Mouse (Mus musculus) MEL (cell line): ENCODE measurements around the gene Klhl25. TPM values are rescaled to one million over a fixed set of nuclear protein-coding genes. Genes with fewer than 3 reads are reported as not detected.
"Not testable (repeated sequence)": the region's sequence is repeated elsewhere in the genome, so short reads cannot be mapped to it uniquely, and the experiment has no call there.

Source experiments
- DNase-seq: peaks from one replicate; pipeline ENCODE4 v3.0.0; 2011; ENCODE audit warnings: low read depth, low spot score
- H3K27ac ChIP-seq: 2 replicates; pipeline ENCODE4 v1.5.1; 2012; ENCODE audit warnings: low read depth, mild to moderate bottlenecking, control low read depth, low read length, moderate library complexity; ENCODE audit not compliant: control insufficient read depth
- H3K27me3 ChIP-seq, 2 experiments: fragments of 150-350 bp in 1 of 2; sonication (generic) in 1 of 2; 2 replicates each; pipeline ENCODE4 v1.6.1; 2012; ENCODE audit warnings: low read length in 2 of 2, mild to moderate bottlenecking in 2 of 2, improper control_type of control experiment in 1 of 2, moderate library complexity in 1 of 2; ENCODE audit not compliant: insufficient read depth in 2 of 2, control insufficient read depth in 1 of 2
- H3K36me3 ChIP-seq, 2 experiments: 2 replicates each; pipeline ENCODE4 v1.6.1; 2012 to 2014; ENCODE audit warnings: low read length in 2 of 2, improper control_type of control experiment in 1 of 2, inconsistent platforms in 1 of 2, mild to moderate bottlenecking in 1 of 2; ENCODE audit not compliant: insufficient read depth in 2 of 2, control insufficient read depth in 1 of 2
- H3K4me1 ChIP-seq, 2 experiments: fragments of 150-350 bp in 1 of 2; sonication (generic) in 1 of 2; 2 replicates each; pipeline ENCODE4 v1.6.1; 2012; ENCODE audit warnings: low read length in 2 of 2, improper control_type of control experiment in 1 of 2, mild to moderate bottlenecking in 1 of 2; ENCODE audit not compliant: insufficient read depth in 2 of 2, control insufficient read depth in 1 of 2
- H3K4me3 ChIP-seq, 2 experiments: fragments of 150-350 bp in 1 of 2; sonication (generic) in 1 of 2; 2 replicates each; pipeline ENCODE4 v1.5.1; 2012; ENCODE audit warnings: low read depth in 2 of 2, low read length in 2 of 2, mild to moderate bottlenecking in 2 of 2, moderate library complexity in 2 of 2, control low read depth in 1 of 2, improper control_type of control experiment in 1 of 2; ENCODE audit not compliant: control insufficient read depth in 1 of 2, insufficient read depth in 1 of 2
- H3K79me2 ChIP-seq: 2 replicates; pipeline ENCODE4 v1.6.1; 2012; ENCODE audit warnings: mild to moderate bottlenecking, low read length, moderate library complexity; ENCODE audit not compliant: control insufficient read depth, poor library complexity, insufficient read depth
- H3K9ac ChIP-seq: 2 replicates; pipeline ENCODE4 v1.6.1; 2012; ENCODE audit warnings: low read depth, mild to moderate bottlenecking, control low read depth, low read length, moderate library complexity; ENCODE audit not compliant: control insufficient read depth, poor library complexity, severe bottlenecking
- H3K9me3 ChIP-seq: fragments of 150-350 bp; sonication (generic); replicated peaks from 2 replicates; pipeline ENCODE4 v1.6.1; 2012; ENCODE audit warnings: mild to moderate bottlenecking, low read length, improper control_type of control experiment, moderate library complexity; ENCODE audit not compliant: insufficient read depth
- BHLHE40 ChIP-seq: IDR thresholded peaks from 2 replicates; pipeline ENCODE4 v1.6.1; 2012; ENCODE audit warnings: low read depth, mild to moderate bottlenecking, inconsistent platforms, low read length, improper control_type of control experiment, borderline replicate concordance
- CHD1 ChIP-seq: IDR thresholded peaks from 2 replicates; pipeline ENCODE4 v1.6.1; 2012; ENCODE audit warnings: low read depth, mild to moderate bottlenecking, inconsistent platforms, low read length, improper control_type of control experiment
- CHD2 ChIP-seq: IDR thresholded peaks from 2 replicates; pipeline ENCODE4 v1.6.1; 2011; ENCODE audit warnings: low read length, improper control_type of control experiment
- CTCF ChIP-seq, 3 experiments: IDR thresholded peaks in 2 of 3; conservative IDR thresholded peaks in 1 of 3; 2 replicates each; pipeline ENCODE4 v1.5.1; 2011 to 2012; ENCODE audit warnings: low read length in 3 of 3, low read depth in 2 of 3, mild to moderate bottlenecking in 2 of 3, improper control_type of control experiment in 1 of 3, inconsistent platforms in 1 of 3, mixed read lengths in 1 of 3, moderate library complexity in 1 of 3; ENCODE audit not compliant: control insufficient read depth in 1 of 3, insufficient read depth in 1 of 3, poor library complexity in 1 of 3, severe bottlenecking in 1 of 3
- EP300 ChIP-seq, 2 experiments: IDR thresholded peaks; 2 replicates each; pipeline ENCODE4 v1.6.1; 2011; ENCODE audit warnings: improper control_type of control experiment in 2 of 2, low read length in 2 of 2, low read depth in 1 of 2, mild to moderate bottlenecking in 1 of 2
- MEF2A ChIP-seq: IDR thresholded peaks from 2 replicates; pipeline ENCODE4 v1.6.1; 2014; ENCODE audit warnings: low read depth, mild to moderate bottlenecking, inconsistent platforms, low read length, improper control_type of control experiment; ENCODE audit not compliant: poor library complexity, insufficient replicate concordance, severe bottlenecking; ENCODE audit errors: extremely low read depth
- NELFE ChIP-seq: IDR thresholded peaks from 2 replicates; pipeline ENCODE4 v1.6.1; 2011; ENCODE audit warnings: low read depth, low read length, improper control_type of control experiment
- NRF1 ChIP-seq: IDR thresholded peaks from 2 replicates; pipeline ENCODE4 v1.6.1; 2014; ENCODE audit warnings: low read depth, mild to moderate bottlenecking, inconsistent platforms, low read length, improper control_type of control experiment, moderate library complexity; ENCODE audit not compliant: poor library complexity, insufficient read depth, severe bottlenecking
- POLR2A ChIP-seq, 2 experiments: IDR thresholded peaks; 2 replicates each; pipeline ENCODE4 v1.6.1; 2011 to 2012; ENCODE audit warnings: low read length in 2 of 2, mild to moderate bottlenecking in 2 of 2, control low read depth in 1 of 2, improper control_type of control experiment in 1 of 2, low read depth in 1 of 2, moderate library complexity in 1 of 2; ENCODE audit not compliant: control insufficient read depth in 1 of 2, insufficient read depth in 1 of 2, poor library complexity in 1 of 2
- POLR2AphosphoS2 ChIP-seq: IDR thresholded peaks from 2 replicates; pipeline ENCODE4 v1.6.1; 2011; ENCODE audit warnings: low read length, improper control_type of control experiment
- RCOR1 ChIP-seq: IDR thresholded peaks from 2 replicates; pipeline ENCODE4 v1.6.1; 2012; ENCODE audit warnings: low read depth, mild to moderate bottlenecking, inconsistent platforms, low read length, improper control_type of control experiment
- SMC3 ChIP-seq: IDR thresholded peaks from 2 replicates; pipeline ENCODE4 v1.6.1; 2011; ENCODE audit warnings: low read depth, low read length, improper control_type of control experiment
- USF1 ChIP-seq: IDR thresholded peaks from 2 replicates; pipeline ENCODE4 v1.6.1; 2014; ENCODE audit warnings: low read depth, mild to moderate bottlenecking, inconsistent platforms, low read length, improper control_type of control experiment, moderate library complexity
- polyA plus RNA-seq, 2 experiments: library from polyadenylated mRNA; stranded (reverse) in 1 of 2; unstranded in 1 of 2; fragments of >175 nt in 1 of 2; fragments of >200 nt in 1 of 2; gene quantifications; 2 replicates each; pipeline versions ENCODE4 v1.2.1 to v1.2.4; 2012; ENCODE audit warnings: low replicate concordance in 2 of 2, low read depth in 1 of 2; ENCODE audit not compliant: insufficient read length in 2 of 2, insufficient read depth in 1 of 2, missing spikeins in 1 of 2
- total RNA-seq: library from RNA; depleted of rRNA; stranded (reverse); fragments of 300-350 nt; gene quantifications from 2 replicates; pipeline ENCODE4 v1.2.3, GENCODE M21; 2012

The Klhl25 gene
- total and polyA plus RNA-seq, 3 experiments: 7.4 to 11.4 TPM; not detected in 1

- H3K36me3 ChIP-seq, H3K9ac ChIP-seq, H3K79me2 ChIP-seq, H3K27ac ChIP-seq, H3K9me3 ChIP-seq, DNase-seq, H3K27me3 ChIP-seq, H3K4me1 ChIP-seq, H3K4me3 ChIP-seq: not testable (repeated sequence)
- TF ChIP-seq CTCF (IDR thresholded peaks at IDR 0.05 in 2 of 3, conservative IDR thresholded peaks at IDR 0.05 in 1 of 3; ENCODE audit: control insufficient read depth in 1 of 3, insufficient read depth in 1 of 3, low read depth in 2 of 3, low read length in 3 of 3, poor library complexity in 1 of 3, severe bottlenecking in 1 of 3): peak in 1 of 3 experiments; percentile 17; a peak in 1 of 6 replicates
These were observed 14.3 kb downstream of the Klhl25 start for GRCm38 (mm10) chr7:75862427-75862781.

GRCm38 (mm10) chr7:75863248-75863911 is 15.3 kb downstream of the Klhl25 start:
- H3K9ac ChIP-seq, H3K9me3 ChIP-seq, H3K27me3 ChIP-seq, H3K4me3 ChIP-seq, H3K79me2 ChIP-seq, H3K27ac ChIP-seq, DNase-seq, H3K4me1 ChIP-seq, H3K36me3 ChIP-seq: not testable (repeated sequence)

- peaks cover 0 to 10% of the 10 kb centered on the region in 2 experiments; a peak in 1 of 4 replicates for H3K4me1 ChIP-seq
- no peaks in the 10 kb centered on the region for H3K79me2 ChIP-seq
- H3K9ac ChIP-seq: no peak overlapping the region
- H3K27me3 ChIP-seq: no peaks in the 10 kb centered on the region
- no peak for TF ChIP-seq NRF1
- TF ChIP-seq EP300 (IDR thresholded peaks at IDR 0.05; ENCODE audit: low read depth in 1 of 2, low read length in 2 of 2): no peak
- no peak for TF ChIP-seq POLR2A (IDR thresholded peaks at IDR 0.05; ENCODE audit: control insufficient read depth in 1 of 2, insufficient read depth in 1 of 2, low read depth in 1 of 2, low read length in 2 of 2, poor library complexity in 1 of 2)
- no peak for TF ChIP-seq USF1
- no peak for TF ChIP-seq POLR2AphosphoS2
- no peak for TF ChIP-seq CHD2
- TF ChIP-seq MEF2A: no peak
- no peak for TF ChIP-seq RCOR1
- no peak for TF ChIP-seq BHLHE40
- no peak for TF ChIP-seq NELFE
- TF ChIP-seq SMC3: no peak
- no peak for TF ChIP-seq CTCF (IDR thresholded peaks at IDR 0.05 in 2 of 3, conservative IDR thresholded peaks at IDR 0.05 in 1 of 3; ENCODE audit: control insufficient read depth in 1 of 3, insufficient read depth in 1 of 3, low read depth in 2 of 3, low read length in 3 of 3, poor library complexity in 1 of 3, severe bottlenecking in 1 of 3)
- TF ChIP-seq CHD1: no peak
- no peak for DNase-seq
- H3K36me3 ChIP-seq: no peaks in the 10 kb centered on the region; a peak in 2 of 4 replicates
- H3K9me3 ChIP-seq: no peaks in the 10 kb centered on the region
- no peak overlapping the region for H3K4me3 ChIP-seq
- no peak overlapping the region for H3K27ac ChIP-seq
These were observed 16.9 kb downstream of the Klhl25 start for GRCm38 (mm10) chr7:75865026-75865425.
